Mouse (Mus musculus) retina, adult 2 months (tissue): Measurements from ENCODE around the gene Cep97.
"Not testable (repeated sequence)": the region's sequence is repeated elsewhere in the genome, so short reads cannot be mapped to it uniquely, and the experiment has no call there.

Experiments used
- DNase-seq: peaks from one replicate; pipeline ENCODE4 v3.0.0-alpha.2; 2012; ENCODE audit warnings: low read depth, low spot score

The Cep97 gene

GRCm38 (mm10) chr16:55934453-55935037 is at the start of gene Cep97:
Gene Cep97, minus strand, starts transcription at chr16:55934855.
- DNase-seq = peak; percentile 76

DNA sequence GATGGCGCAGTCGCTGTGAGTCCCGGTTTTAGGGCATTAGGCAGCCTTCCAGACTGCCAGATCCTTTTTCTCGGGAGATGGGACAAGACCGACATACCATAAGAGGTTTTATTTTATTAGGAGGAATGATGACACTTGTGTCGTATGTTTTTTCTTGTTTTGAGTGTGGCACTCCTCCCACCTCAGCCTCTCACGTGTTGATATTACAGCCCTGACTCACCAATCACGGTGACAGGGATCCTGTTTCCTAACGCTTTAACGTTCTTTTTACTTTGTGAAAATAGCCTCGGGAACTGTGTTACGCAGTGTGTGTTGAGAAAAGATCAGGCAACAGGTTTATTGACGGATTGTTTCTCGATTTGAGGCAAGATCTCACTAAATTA is 40.2 kb upstream of the Cep97 start:
- DNase-seq = no peak

DNA sequence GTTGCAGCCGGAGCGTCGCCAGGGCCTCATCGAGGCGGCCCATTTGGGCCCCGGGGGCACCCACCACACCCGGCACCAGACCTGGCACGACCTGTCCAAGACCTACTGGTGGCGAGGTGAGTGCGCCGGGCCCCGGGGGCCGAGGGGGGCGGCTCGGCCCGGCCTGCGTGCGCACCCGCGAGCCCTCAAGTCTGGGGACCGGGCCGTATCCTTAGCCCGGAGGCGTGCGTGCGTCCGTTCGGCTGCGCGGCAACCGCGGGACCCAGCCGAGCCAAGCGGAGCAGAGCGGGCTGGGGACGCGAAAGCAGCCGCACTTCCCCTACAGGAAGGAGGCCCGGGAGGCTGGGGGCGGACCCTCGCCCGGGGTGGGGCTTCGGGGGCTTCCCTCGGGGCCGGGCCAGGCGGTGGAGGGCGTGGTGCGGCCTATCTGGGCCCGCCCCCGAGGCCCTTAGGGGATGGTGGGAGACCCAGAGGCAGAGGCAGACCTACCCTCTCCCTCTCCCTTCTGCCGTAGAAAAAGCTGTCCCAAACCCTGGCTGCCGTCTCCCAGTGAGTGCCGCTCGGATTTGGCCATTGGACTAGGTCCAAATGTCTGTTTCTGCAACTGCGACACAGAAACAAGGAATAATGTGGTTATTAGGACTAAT is 39.7 kb upstream of the Cep97 start:
- DNase-seq = no peak

DNA sequence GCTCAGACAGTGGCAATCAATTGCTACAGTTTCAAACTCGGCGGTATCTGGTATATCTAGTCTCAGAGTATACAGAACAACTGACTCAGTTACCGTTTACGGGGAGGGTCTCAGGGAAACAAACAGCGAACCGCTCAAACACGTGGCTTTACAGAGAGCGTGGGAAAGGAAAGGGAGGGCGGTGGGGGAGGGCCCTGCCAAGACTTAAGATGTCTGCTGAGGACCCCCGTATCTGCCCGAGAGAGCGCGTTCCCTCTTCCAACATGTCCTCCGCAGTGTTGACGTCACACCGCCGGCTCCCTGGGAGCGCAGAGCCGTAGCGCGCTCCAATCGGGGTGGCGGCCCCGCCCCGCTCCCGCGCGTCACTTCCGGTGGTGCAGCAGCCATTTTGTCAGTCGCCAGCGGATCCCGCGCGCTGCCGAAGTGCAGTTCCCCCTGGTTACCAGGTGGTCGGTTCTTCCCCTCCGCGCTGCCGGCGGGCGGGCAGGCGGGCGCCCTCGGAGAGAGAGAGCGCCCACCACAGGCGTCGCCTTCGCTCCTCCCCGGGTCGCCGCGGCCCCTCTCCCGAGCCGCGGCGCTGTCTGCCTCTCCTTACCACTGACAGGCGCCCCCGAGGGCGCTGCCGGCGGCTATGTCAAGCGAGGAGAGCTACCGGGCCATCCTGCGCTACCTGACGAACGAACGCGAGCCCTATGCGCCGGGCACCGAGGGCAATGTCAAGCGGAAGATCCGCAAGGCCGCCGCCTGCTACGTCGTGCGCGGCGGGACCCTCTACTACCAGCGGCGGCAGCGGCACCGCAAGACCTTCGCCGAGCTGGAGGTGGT is 39.0 kb upstream of the Cep97 start, which contains the start of gene Zbtb11:
TSS of gene Zbtb11 (plus strand) at position 453 of the 825 bp plus-strand sequence.
- DNase-seq = peak; percentile 97

DNA sequence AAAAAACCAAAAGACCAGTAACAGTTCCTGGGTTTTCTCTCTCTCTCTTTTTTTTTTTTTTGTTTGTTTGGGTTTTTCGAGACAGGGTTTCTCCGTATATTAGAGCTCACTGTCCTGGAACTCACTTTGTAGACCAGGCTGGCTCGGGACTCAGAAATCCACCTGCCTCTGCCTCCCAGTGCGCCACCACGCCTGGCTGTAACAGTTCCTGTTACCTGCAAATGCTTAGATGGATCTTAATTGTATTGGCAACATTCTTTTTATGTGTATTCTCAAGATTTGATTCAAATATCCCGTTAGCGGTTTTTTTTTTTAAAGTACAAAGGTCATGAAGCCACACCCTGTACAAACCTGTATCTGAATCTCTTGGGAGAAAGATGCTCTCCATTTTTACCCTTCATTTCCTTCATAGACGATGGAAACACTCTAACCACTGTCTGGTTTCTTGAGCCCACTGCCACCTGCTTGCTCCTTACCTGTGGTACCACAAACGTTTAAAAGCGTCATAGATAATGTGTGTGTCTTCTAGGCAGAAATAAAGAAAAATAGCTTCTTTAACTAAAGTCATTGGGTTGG is 38.1 kb upstream of the Cep97 start:
- no peak for DNase-seq

DNA sequence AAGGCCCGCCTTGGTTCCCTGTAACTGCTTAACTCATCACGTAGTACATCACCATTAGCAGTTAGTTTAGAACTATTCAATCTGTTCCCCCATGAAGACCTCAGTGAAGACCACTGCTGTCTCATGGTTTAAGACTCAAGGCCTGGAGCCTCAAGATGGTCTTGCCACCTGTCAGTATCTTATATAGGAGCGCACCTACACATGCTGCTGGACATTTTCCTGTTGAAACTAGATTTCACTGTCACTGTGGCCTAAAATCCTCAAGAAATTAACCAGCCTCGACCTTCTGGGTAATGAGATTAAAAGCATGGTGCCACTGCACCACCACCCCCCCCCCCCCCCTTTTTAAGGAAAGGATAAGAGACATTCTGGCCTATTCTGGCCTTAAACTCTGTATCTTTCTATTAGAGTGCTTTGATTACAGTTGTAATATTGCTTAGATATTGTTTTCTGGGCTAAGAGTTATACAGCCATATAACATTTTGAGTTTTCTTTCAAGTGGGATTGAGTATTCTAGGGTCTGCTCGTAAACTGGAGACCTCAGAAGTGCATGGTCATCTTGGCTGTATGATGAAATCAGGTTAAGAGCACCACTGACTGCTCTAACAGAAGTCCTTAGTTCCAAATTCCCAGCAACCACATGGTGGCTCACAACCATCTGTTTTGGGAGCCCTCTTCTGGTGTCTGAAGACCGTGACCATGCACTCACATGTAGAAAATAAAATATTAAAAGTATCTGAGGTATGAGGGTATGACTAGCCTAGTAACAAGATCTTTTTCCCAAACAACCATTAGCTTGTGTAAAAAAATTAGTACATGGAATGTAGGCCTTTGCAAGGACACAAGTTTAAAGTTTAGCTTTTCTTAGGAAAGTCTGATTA is 37.3 kb upstream of the Cep97 start:
- no peak for DNase-seq

DNA sequence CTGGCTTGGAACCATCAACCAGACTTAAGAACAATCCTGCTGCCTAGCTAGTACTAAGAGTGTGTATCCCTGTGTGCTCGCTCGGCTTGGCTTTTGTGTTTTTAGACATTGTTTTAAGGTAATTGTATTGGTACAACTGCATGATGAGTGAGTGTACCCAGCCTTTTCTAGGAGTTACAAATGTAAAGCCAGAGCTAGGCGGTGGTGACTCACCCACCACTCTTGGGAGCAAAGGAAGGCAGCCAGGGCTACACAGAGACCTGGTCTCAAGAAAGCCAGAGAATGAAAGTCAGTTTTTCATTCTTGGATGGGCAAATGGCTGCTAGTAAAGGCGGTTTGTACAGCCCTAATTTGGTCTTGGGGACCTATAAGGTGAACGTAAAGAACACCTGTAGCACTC is 35.8 kb upstream of the Cep97 start:
- no peak for DNase-seq

DNA sequence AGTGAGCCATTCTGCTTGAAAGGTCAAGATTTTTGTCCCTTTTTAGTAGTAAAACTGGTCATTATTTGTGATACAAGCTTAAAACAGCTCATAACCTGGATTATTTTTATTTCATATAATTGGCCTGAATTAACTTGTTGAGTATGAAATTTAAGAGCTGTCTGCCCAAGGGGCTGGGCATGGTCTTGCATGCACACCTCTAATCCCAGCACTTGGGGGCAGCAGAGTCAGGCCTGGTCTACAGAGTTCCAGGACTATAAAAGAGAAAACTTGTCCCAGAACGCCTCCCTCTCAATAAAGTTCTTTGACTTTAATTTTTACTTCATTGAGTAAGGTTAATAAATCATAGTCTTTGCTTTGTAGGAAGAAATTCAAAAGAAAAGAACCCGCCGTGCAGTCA is 34.5 kb upstream of the Cep97 start:
- DNase-seq = no peak

DNA sequence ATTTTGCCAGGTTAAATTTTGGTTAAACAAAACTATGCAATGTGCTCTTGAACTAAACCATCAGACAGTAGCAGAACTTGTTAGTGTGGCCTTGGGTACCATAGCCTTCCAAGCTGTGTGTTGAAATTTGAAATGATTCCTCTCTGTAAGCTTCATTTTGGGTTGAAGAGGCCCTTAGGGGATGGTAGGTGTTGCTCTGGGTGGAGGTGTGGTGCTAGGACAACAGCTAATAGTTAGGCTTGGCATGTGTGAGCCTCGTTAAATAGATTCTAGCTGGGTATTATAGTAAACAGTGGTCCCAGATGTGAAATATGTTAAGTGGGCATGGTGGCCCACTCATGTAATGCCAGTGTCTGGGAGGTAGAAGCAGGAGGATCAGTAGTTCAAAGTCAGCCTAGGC is 32.6 kb upstream of the Cep97 start:
- DNase-seq = no peak

DNA sequence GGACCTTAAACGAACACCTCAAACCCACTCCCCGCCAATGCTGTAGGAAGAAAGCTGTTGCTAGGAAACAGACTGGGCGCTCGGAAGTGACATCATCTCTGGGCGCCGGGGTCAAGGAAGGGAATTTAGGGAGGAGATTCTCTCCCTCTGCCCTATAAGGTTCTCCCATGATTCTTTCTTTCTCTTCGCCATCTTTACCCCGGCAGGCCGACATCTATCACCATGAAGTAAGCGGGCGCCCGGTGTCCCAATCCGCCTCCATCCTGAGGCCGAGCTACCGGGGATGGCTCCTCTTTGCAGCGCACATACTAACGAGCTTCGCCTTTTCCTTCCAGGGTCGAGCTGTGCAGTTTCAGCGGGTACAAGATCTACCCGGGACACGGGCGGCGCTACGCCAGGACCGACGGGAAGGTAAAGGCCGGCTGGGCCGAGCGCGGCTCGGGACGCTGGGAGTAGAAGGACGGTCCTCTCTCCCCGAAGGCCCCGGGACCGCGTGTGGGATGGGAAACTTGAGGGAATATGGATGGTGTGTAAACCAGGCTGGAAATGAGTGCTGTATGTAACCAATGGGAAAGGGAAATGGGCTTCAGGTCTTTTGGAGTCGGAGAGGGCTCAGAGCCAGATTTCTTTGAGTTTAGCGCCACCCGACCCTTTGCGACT is 31.7 kb upstream of the Cep97 start, which contains the start of gene Rpl24:
TSS of gene Rpl24 (plus strand) at position 64 of the 660 bp plus-strand sequence.
- DNase-seq = peak; percentile 95

DNA sequence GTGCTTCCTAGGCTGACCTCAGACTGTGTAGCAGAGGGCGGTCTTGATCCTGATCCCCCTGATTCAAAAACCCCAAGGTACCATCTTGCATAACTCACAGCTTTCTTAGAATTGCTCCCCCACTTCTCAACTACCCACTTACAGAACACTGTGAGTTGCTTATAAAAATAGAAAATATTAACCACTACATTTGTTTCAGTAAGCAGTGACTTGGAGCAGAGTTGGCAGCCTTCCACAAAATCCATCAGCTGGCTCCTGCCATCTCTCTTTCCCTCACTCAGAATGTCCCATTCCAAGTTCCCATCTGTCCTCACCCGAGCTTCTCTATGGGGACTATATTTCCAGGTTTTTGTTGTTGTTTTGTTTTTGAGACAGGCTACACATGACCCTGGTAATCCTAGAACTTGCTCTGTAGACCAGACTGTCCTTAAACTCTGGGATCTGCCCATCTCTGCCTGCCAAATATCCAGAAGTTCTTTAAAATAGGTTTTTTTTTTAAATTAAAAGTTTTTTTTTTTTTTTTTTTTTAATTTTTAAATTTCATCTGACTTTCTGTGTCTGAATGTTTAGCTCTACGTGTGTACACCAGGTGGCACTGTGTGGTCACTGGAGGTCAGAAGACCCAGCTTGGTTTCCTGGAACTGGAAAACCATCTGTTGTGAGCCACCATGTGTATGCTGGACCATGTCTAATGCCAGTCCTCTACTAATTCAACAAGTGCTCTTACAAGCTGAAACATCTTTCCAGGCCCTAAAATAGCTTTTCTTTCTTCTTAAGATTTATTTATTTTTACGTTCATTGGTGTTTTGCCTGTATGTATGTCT is 29.7 kb upstream of the Cep97 start:
- no peak for DNase-seq

GRCm38 (mm10) chr16:55963068-55963467 is 28.4 kb upstream of the Cep97 start:
- DNase-seq = not testable (repeated sequence)

DNA sequence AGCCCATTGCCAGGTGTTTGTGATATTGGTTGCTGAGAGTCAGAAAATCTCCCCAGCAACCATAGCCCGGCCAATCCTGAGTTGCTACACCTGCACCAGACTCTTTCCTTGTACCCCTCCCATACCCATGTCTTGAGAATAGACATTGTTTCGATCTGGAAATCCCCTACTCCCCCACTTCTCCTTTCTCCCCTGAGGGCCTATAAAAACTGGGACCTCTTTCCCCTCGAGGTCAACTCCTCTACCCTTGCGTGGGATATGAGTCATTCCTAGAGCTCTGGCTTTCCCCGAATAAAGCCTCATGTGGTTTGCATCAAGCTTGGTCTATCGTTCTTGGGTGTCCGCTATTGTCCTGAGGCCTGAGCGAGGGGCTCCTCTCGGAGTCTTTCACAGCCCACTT is 19.5 kb upstream of the Cep97 start:
- not testable (repeated sequence) for DNase-seq

GRCm38 (mm10) chr16:55952771-55953170 is 18.1 kb upstream of the Cep97 start:
- DNase-seq = no peak

- DNase-seq = no peak
Observed at GRCm38 (mm10) chr16:55951679-55952327, 17.1 kb upstream of the Cep97 start.

- peak; percentile 60 for DNase-seq
Observed at GRCm38 (mm10) chr16:55950946-55951678, 16.5 kb upstream of the Cep97 start.

DNA sequence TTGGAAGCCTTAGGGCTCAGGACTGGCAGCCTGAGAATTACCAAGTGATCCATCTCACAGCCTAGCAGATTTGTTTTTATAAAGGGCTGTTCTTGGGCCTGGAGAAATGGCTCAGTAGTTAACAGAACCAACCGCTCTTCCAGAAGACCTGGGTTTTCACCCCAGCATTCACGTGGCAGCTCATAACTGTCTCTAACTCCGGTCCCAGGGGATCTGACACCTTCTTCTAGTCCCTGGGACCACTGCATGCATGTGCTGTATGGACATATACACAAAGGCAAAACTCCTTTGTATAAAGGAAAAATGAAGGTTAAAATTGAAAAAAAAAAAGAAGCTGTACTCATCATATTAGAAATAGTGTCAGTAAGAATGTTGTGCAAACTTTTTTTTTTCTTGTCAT is 15.8 kb upstream of the Cep97 start:
- DNase-seq = no peak

DNA sequence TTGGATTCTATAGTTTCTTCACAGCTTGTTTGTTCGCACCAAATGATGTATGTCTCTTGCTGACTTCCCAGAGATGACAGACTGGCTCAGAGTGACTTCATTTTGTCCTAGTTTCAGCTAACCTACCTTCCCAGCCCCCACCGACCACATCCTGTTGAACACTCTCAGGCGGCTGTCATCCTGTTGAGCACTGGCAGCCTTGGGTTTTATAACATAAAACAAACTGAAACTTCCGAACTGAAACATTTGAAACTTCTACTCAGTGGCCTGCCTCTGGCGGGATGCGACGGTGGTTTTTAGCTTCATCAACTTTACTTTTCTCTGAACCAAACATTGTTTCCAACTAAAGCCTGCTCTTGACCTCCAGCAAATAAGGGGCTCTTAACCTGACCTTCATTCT is 14.3 kb upstream of the Cep97 start:
- DNase-seq = no peak
